Mouse (Mus musculus) limb, embryonic 15.5 days (tissue): ENCODE results near the gene Pan3. TPM values are rescaled to one million over a fixed set of nuclear protein-coding genes. Genes with fewer than 3 reads are reported as not detected.

ENCODE experiments used
- ATAC-seq: fragments of 200-750 bp; cut with Nextera tagmentation; 2 replicates; pipeline ENCODE4 v1.8.0; 2017; ENCODE audit warnings: low read depth, moderate TSS enrichment; ENCODE audit not compliant: insufficient number of reproducible peaks, low FRiP score, low TSS enrichment
- H3K27ac ChIP-seq: fragments of 300-500 bp; sonication (generic); 2 replicates; pipeline ENCODE4 v1.5.1; 2015; ENCODE audit warnings: moderate library complexity, mild to moderate bottlenecking, inconsistent platforms
- H3K27me3 ChIP-seq: fragments of 300-500 bp; sonication (generic); 2 replicates; pipeline ENCODE4 v1.6.1; 2015; ENCODE audit warnings: inconsistent platforms
- H3K36me3 ChIP-seq: fragments of 300-500 bp; sonication (generic); 2 replicates; pipeline ENCODE4 v1.6.1; 2015; ENCODE audit warnings: inconsistent platforms
- H3K4me1 ChIP-seq: fragments of 300-500 bp; sonication (generic); 2 replicates; pipeline ENCODE4 v1.6.1; 2015; ENCODE audit warnings: inconsistent platforms
- H3K4me2 ChIP-seq: fragments of 300-500 bp; sonication (generic); 2 replicates; pipeline ENCODE4 v1.6.1; 2015; ENCODE audit warnings: mild to moderate bottlenecking, inconsistent platforms
- H3K4me3 ChIP-seq: fragments of 300-500 bp; sonication (generic); 2 replicates; pipeline ENCODE4 v1.5.1; 2015; ENCODE audit warnings: mild to moderate bottlenecking, inconsistent platforms
- H3K9ac ChIP-seq: fragments of 300-500 bp; sonication (generic); 2 replicates; pipeline ENCODE4 v1.6.1; 2015; ENCODE audit warnings: inconsistent platforms
- H3K9me3 ChIP-seq: fragments of 300-500 bp; sonication (generic); 2 replicates; pipeline ENCODE4 v1.6.1; 2016; ENCODE audit warnings: inconsistent platforms
- WGBS: fragments of 180-500 bp; shearing (Covaris S2); methylation state at CpG from one replicate; pipeline ENCODE4 v1.1.7; 2015; 5-methylcytosine and 5-hydroxymethylcytosine counted together
- polyA plus RNA-seq: library from polyadenylated mRNA; unstranded; fragments of >200 nt; fragmentation: Nextera tagmentation; extraction: Ambion mirVana; gene quantifications from 2 replicates; pipeline ENCODE4 v1.2.1, GENCODE M21; 2015

Pan3 gene
- polyA plus RNA-seq, 1 experiment from 2014 or later: 70.8 TPM

GRCm38 (mm10) chr5:147402505-147402904 is 27.5 kb upstream of the Pan3 start:
- no peak overlapping the region for H3K4me3 ChIP-seq
- H3K9ac ChIP-seq: no peak overlapping the region
- WGBS: 16% methylated on average over 5 of the region's 5 CpGs
- peaks cover 13% of the 10 kb centered on the region for H3K4me1 ChIP-seq
- H3K9me3 ChIP-seq: no peaks in the 10 kb centered on the region
- no peaks in the 10 kb centered on the region for H3K36me3 ChIP-seq
- H3K4me2 ChIP-seq: no peak overlapping the region
- peaks cover 49% of the 10 kb centered on the region for H3K27me3 ChIP-seq
- no peak overlapping the region for H3K27ac ChIP-seq
- no peak for ATAC-seq

- H3K36me3 ChIP-seq: no peaks in the 10 kb centered on the region
- no peak overlapping the region for H3K9ac ChIP-seq
- no peak overlapping the region for H3K27ac ChIP-seq
- no peak overlapping the region for H3K4me2 ChIP-seq
- no peaks in the 10 kb centered on the region for H3K9me3 ChIP-seq
- ATAC-seq: no peak
- peaks cover under 1% of the 10 kb centered on the region; the same call in 1 of the 2 replicates for H3K4me1 ChIP-seq
- 85% methylated on average over 5 of the region's 5 CpGs for WGBS
- H3K4me3 ChIP-seq: no peak overlapping the region
- peaks cover 13% of the 10 kb centered on the region for H3K27me3 ChIP-seq
Measured at GRCm38 (mm10) chr5:147406135-147406534, 23.8 kb upstream of the Pan3 start.

GRCm38 (mm10) chr5:147408731-147409130 is 21.2 kb upstream of the Pan3 start:
- Histone ChIP-seq H3K4me3 (peak overlapping the region; percentile 20; the same call in 1 of the 2 replicates), H3K9me3 (no peaks in the 10 kb centered on the region), H3K27ac (no peak overlapping the region), H3K36me3 (no peaks in the 10 kb centered on the region), H3K9ac (no peak overlapping the region), H3K4me2 (no peak overlapping the region; the same call in 1 of the 2 replicates), H3K27me3 (no peaks in the 10 kb centered on the region), H3K4me1 (no peaks in the 10 kb centered on the region)
- WGBS: 61% methylated on average over 29 of the region's 29 CpGs
- ATAC-seq: no peak

GRCm38 (mm10) chr5:147410585-147410984 is 19.4 kb upstream of the Pan3 start:
- Histone ChIP-seq H3K4me3 (no peak overlapping the region), H3K27ac (no peak overlapping the region), H3K9me3 (no peaks in the 10 kb centered on the region), H3K4me1 (no peaks in the 10 kb centered on the region), H3K9ac (no peak overlapping the region), H3K4me2 (no peak overlapping the region), H3K27me3 (no peaks in the 10 kb centered on the region), H3K36me3 (no peaks in the 10 kb centered on the region)
- WGBS: 83% methylated on average over 6 of the region's 6 CpGs
- ATAC-seq: no peak

GRCm38 (mm10) chr5:147417986-147418385 is 12.0 kb upstream of the Pan3 start:
- no peaks in the 10 kb centered on the region for H3K36me3 ChIP-seq
- 72% methylated on average over 1 of the region's 1 CpGs for WGBS
- no peak overlapping the region for H3K27ac ChIP-seq
- no peak overlapping the region for H3K9ac ChIP-seq
- H3K4me2 ChIP-seq: no peak overlapping the region
- H3K9me3 ChIP-seq: no peaks in the 10 kb centered on the region
- H3K27me3 ChIP-seq: no peaks in the 10 kb centered on the region
- ATAC-seq: no peak
- H3K4me1 ChIP-seq: no peaks in the 10 kb centered on the region
- no peak overlapping the region for H3K4me3 ChIP-seq

- Histone ChIP-seq H3K4me2 (no peak overlapping the region), H3K4me1 (no peaks in the 10 kb centered on the region), H3K9me3 (no peaks in the 10 kb centered on the region), H3K4me3 (no peak overlapping the region), H3K27me3 (no peaks in the 10 kb centered on the region), H3K36me3 (no peaks in the 10 kb centered on the region), H3K9ac (no peak overlapping the region), H3K27ac (no peak overlapping the region)
- ATAC-seq: no peak
- 38% methylated on average over 10 of the region's 10 CpGs for WGBS
Measured at GRCm38 (mm10) chr5:147418394-147419121, 11.4 kb upstream of the Pan3 start.

GRCm38 (mm10) chr5:147423612-147424011 is 6.3 kb upstream of the Pan3 start:
- Histone ChIP-seq H3K4me3 (no peak overlapping the region), H3K9me3 (no peaks in the 10 kb centered on the region), H3K27me3 (no peaks in the 10 kb centered on the region), H3K27ac (no peak overlapping the region), H3K4me1 (no peaks in the 10 kb centered on the region), H3K36me3 (no peaks in the 10 kb centered on the region), H3K4me2 (no peak overlapping the region), H3K9ac (no peak overlapping the region)
- ATAC-seq: no peak
- 52% methylated on average over 6 of the region's 6 CpGs for WGBS

- H3K4me1 ChIP-seq: peaks cover 8% of the 10 kb centered on the region; the same call in 1 of the 2 replicates
- no peak overlapping the region for H3K9ac ChIP-seq
- H3K4me3 ChIP-seq: no peak overlapping the region
- H3K27me3 ChIP-seq: no peaks in the 10 kb centered on the region
- no peaks in the 10 kb centered on the region for H3K36me3 ChIP-seq
- H3K27ac ChIP-seq: no peak overlapping the region
- no peak overlapping the region for H3K4me2 ChIP-seq
- H3K9me3 ChIP-seq: no peaks in the 10 kb centered on the region
- 78% methylated on average over 4 of the region's 4 CpGs for WGBS
- no peak for ATAC-seq
Measured at GRCm38 (mm10) chr5:147426048-147426805, 3.7 kb upstream of the Pan3 start.

- H3K36me3 ChIP-seq: peaks cover 8% of the 10 kb centered on the region; the same call in 1 of the 2 replicates
- H3K4me3 ChIP-seq: peak overlapping the region; percentile 99
- H3K27me3 ChIP-seq: no peaks in the 10 kb centered on the region
- peak overlapping the region; percentile 97 for H3K9ac ChIP-seq
- peak; percentile 79 for ATAC-seq
- WGBS: under 1% methylated on average over 50 of the region's 91 CpGs
- peaks cover 36% of the 10 kb centered on the region for H3K4me1 ChIP-seq
- H3K9me3 ChIP-seq: no peaks in the 10 kb centered on the region
- H3K4me2 ChIP-seq: peak overlapping the region; percentile 65
- H3K27ac ChIP-seq: peak overlapping the region; percentile 98
Measured at GRCm38 (mm10) chr5:147430361-147430935, 487 bp downstream of the Pan3 start.

- peak; percentile 31; the same call in 1 of the 2 replicates for ATAC-seq
- Histone ChIP-seq H3K36me3 (peaks cover 8% of the 10 kb centered on the region; the same call in 1 of the 2 replicates), H3K4me1 (peaks cover 40% of the 10 kb centered on the region), H3K9me3 (no peaks in the 10 kb centered on the region), H3K9ac (peak overlapping the region; percentile 97), H3K27ac (peak overlapping the region; percentile 98), H3K4me2 (peak overlapping the region; percentile 65), H3K4me3 (peak overlapping the region; percentile 99), H3K27me3 (no peaks in the 10 kb centered on the region)
- under 1% methylated on average over 62 of the region's 68 CpGs for WGBS
Measured at GRCm38 (mm10) chr5:147430936-147431839, 1.2 kb downstream of the Pan3 start.

- Histone ChIP-seq H3K4me2 (no peak overlapping the region), H3K9ac (no peak overlapping the region), H3K4me3 (no peak overlapping the region), H3K27ac (no peak overlapping the region), H3K36me3 (peaks cover 8% of the 10 kb centered on the region; the same call in 1 of the 2 replicates), H3K9me3 (no peaks in the 10 kb centered on the region), H3K4me1 (peaks cover 47% of the 10 kb centered on the region), H3K27me3 (no peaks in the 10 kb centered on the region)
- 88% methylated on average over 8 of the region's 8 CpGs for WGBS
- no peak for ATAC-seq
Measured at GRCm38 (mm10) chr5:147432927-147433326, 3.0 kb downstream of the Pan3 start.
